Mouse (Mus musculus): ENCODE data around the gene Ppp1r21.

DNA sequence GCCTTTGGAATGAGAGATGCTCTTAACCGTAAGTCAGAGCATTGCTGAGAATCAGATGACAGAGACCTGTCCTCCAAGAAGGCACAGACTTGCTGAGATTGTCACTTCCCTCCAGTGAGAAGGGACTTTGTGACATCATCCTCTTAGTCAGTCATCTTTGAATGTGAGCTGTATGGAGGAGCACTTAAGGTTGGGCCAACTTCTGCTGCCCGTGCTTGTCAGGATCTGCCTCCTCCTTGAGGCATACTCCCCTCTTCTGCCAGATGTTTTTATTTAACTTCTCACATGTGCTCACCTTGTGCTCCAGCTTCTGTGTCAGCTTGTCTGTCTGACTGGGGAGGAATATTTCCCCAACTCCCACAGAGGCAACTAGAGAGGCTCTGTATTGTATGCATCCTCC lies 81.1 kb downstream of the Ppp1r21 start:
- TF ChIP-seq CTCF (IDR thresholded peaks at IDR 0.05; ENCODE audit: low read depth, low read length) (no peak), POLR2A (IDR thresholded peaks at IDR 0.05; ENCODE audit: insufficient read depth, low read length) (no peak), EP300 (IDR thresholded peaks at IDR 0.05; ENCODE audit: insufficient read depth, low read depth, low read length) (no peak)
